Mouse (Mus musculus): Measurements from ENCODE around the gene En1.

Gene En1

DNA sequence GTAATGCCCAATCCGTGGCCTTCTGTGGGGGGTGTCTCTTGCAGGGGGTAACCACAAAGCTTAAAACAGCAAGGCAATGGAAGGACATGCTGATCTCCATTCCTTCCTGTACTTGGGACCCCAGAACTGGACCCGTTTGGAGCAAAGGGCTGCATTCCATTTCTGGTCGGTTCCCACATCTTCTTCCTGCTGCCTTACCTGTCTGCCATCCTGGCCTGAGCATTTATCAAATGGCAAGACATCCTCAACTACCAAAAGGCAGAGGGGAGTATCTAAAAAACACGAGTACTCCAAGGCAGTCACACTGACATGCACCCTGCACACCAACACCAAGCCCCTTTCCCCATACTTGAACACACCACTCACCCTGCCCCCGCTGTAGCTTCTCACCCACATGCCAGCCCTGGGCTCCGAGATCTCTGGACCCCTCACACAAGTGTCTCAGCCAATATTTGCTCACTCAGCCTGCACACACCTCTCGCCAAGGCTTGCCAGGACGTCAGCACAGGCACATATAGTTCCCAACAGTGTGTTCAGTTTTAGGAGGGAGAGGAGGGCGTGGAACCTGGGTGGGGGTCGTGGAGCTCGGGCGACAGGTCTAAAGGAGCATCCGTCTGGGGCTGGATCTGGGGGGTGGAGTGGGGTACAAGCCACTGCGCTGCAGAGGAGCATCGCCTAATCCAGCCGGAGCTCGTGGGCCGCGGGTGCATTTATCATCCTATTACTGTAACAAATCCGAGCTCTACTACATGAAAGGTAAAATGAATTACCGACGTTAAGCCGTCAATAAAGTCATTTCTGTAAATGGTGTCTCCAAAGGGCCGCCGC, 2.7 kb upstream of the En1 start:
- in situ Hi-C loops (cut with MboI, MseI): loop anchor here (25.0 kb wide), 1 partner anchor 788 kb away; no protein-coding TSS in a partner anchor

DNA sequence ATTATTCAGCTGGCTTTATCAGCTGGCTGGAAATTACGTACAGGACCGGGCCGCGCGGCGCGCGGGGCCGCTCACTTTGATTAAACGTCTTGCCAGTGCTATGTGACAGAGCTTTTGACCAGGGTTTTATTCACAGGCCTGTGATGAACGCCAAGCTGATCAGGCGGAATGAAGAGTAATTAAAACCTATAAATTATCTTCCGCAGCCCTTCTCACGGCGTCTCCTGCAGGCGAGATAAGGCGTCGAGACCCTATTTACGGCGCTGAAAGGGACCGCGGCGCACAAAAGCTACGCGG, 2.1 kb upstream of the En1 start:
- in situ Hi-C loops (cut with MboI, MseI): no loop called here

DNA sequence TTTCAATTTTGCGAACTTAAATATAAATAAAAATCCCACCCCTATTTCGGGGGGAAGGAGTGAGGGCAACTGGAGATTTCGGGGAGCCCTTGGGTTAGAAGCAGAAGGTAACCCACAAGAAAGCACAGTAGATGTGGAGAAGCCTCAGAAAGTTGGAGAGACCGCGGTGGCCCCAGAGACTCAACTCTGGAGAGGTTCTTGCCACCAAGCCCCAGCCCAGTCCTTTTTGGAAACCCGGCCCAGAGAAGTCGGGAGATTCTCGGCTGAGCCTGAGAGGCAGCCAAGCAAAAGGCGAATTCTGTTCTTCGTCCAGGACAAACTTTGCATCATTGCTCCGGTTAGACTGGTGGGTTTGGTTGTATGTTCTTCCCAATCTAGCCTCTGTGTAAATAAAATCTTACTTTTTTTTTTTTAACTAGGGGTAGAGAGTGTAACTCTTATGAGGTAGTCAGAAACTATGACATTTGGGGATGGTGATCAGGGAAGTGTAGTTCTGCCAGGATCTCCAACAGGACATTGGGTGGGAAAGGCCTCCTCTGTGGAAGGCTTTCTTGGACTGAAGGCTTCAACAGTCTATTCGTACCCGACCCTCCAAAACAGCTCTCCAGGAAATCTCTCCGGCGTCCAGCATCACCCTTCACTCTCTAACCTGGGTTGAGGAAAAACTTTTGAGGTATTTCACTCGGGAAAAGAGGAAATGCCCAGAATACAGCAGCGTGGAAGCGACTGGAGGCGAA, 1.5 kb upstream of the En1 start:
- in situ Hi-C loops (cut with MboI, MseI): no loop called here

DNA sequence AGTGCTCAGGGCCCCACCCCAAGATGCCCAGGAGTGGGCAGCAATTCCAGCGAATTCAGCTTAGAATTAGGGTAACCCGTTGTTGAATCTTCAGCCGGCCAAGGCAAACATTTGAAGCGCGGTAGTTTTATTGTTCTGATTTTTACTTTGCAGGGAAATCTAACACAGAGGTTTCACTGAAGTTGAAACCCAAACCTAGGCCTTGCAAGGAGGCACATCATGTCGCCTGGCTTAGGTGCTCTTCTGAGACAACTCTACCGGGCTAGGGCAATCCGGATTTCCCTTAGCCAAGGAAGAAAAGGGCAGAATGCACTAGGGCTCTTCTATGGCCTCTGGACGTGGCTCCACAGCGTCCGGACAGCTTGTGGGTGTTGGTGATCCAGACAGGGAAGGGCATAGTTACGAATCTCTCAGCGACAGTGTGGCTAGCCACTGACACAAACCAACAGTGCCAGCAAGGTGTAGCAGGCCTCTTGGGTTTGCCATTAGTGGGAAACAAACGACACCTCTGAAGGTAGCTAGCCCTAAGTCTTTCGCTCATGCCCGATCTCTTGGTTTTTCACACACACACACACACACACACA, 873 bp upstream of the En1 start:
- in situ Hi-C loops (cut with MboI, MseI): no loop called here

DNA sequence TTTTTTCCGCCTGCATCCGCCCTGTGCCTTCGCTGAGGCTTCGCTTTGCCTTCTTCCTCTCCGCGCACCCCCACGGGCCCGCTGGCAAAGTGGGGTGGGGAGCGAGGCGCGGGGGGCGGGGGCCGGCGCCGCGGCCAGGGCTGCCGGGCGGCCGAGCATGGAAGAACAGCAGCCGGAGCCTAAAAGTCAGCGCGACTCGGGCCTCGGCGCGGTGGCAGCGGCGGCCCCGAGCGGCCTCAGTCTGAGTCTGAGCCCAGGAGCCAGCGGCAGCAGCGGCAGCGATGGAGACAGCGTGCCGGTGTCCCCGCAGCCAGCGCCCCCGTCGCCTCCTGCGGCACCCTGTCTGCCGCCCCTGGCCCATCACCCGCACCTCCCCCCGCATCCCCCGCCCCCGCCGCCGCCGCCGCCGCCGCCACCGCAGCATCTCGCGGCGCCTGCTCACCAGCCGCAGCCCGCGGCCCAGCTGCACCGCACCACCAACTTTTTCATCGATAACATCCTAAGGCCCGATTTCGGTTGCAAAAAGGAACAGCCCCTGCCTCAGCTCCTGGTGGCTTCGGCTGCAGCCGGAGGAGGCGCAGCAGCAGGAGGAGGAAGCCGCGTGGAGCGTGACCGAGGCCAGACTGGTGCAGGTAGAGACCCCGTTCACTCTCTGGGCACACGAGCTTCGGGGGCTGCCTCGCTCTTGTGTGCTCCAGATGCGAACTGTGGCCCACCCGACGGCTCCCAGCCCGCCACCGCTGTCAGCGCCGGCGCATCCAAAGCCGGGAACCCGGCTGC, 848 bp downstream of the En1 start:
- in situ Hi-C loops (cut with MboI, MseI): no loop called here

DNA sequence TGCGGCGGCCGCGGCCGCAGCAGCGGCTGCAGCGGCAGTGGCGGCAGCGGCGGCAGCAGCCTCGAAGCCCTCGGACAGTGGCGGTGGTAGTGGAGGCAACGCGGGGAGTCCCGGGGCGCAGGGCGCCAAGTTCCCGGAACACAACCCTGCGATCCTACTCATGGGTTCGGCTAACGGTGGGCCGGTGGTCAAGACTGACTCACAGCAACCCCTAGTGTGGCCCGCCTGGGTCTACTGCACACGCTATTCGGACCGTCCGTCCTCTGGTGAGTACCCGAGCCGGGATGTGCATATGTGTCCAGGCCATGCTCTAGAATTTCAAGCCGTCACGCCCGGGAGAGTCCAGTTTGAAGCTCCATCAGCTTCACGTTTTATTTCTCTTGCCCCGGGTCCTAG, 1.4 kb downstream of the En1 start:
- in situ Hi-C loops (cut with MboI, MseI): no loop called here

DNA sequence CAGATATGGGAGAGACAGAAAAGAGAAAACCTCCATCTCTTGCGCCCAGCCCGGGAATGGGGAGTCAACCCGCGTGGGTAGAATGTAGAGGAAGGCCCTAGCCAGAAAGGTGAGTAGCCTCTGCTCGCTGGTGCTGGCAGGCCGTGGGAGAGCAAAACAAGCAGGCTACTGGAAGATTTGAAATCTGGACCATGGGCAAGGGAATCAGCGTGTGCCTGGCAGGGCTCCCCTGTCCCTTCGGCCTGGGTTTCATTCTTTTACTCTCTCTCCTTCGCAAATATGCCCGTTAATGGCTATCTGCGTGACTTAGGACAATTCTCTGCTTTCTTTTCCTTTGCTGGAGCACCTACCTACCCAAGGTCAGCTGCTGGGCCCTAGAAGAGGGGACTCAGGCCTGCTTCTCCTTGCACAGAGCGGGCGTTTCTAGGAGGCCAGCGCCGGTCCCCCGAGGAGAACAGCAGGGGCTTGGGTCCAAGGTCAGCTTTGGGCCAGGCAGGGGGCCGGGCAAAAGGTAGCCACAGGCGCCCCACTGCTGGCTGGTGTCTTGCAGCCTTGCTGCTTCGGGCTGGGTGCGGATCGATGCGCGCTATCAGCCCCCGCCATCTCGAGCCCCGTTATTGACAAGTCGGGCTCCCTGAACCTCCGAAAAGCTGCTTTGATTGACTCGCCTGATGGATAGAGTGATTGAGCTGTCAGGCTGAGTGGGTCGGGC, 2.4 kb downstream of the En1 start:
- in situ Hi-C loops (cut with MboI, MseI): no loop called here

DNA sequence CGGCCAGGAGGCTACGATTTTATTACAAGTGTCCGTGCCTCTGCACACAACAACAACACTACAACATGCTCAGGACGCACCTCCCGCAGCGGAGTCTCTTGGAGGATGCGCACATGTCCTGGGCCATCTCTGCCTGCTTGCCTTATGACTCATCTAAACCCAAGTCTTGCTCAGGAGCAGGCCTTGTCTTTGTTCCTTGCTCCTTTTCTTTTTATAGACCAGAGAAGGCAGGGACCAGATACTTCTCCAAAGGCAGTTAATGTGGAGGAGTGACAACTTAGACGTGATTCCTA, 2.9 kb downstream of the En1 start:
- in situ Hi-C loops (cut with MboI, MseI): no loop called here

DNA sequence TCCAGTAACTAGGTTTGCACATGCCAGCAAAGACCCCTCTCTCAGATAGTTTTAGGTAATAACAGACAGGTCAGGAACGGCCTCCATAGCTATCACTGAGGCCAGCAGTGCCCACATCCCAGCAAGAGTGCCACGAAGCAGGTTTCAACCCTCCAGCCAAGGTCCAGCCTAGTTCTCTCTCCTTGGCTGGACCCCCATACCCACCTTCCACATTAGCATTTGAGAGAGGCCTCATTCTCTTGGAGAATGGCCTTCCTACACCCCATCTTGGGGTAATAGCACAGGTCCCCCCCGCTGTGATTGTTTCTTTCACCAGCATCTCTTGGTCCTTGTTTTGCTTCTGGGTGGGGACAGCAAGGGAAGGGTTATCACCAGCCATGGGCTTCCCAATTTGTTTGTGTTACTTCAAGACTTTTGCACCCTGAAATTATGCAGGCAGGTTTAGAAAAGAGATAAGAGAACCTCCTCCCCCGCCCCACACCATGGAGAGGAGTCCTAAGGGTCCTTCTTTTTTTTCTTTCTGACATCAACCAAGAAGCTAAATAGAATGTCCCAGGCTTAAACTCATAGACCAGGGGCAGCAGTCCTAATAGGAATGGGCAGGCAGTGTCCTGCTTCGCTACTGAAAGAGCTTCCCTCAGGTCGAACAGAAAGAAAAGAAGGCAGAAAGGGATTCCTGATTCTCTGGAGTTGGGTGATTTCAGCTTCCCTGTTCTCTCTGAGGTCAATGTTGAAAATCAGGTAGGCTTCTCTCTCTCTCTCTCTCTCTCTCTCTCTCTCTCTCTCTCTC, 3.5 kb downstream of the En1 start:
- in situ Hi-C loops (cut with MboI, MseI): no loop called here

DNA sequence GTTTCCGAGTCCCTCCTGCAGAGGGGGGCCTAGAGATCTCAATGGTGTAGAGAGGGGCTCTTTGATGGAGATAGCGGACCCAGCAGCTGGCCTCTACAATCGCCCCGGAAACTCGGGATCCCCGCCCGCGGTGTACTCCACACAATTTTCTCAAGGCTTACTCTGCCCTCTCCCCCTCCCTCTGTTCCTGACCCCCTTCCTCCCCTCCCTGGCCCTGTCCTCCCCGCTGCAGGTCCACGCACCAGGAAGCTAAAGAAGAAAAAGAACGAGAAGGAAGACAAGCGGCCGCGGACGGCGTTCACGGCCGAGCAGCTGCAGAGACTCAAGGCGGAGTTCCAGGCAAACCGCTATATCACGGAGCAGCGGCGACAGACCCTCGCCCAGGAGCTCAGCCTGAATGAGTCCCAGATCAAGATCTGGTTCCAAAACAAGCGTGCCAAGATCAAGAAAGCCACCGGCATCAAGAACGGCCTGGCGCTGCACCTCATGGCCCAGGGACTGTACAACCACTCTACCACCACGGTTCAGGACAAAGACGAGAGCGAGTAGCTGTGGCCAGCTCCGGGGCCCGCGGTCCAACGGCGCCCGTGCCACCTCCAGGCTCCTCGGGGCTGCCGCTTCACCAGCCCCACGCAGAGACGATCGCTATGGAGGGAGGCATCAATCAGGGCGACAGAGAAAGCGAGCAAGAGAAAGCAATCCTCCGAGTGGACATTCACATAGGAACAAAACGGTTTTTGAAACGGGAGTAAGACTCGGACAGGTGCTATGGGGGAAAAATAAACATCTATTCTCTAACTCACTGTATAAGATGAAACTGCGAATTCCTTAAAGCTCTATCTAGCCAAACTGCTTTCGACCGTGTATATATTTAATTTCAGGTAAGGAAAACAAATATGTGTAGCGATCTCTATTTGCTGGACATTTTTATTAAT, 4.7 kb downstream of the En1 start:
- in situ Hi-C loops (cut with MboI, MseI): no loop called here

DNA sequence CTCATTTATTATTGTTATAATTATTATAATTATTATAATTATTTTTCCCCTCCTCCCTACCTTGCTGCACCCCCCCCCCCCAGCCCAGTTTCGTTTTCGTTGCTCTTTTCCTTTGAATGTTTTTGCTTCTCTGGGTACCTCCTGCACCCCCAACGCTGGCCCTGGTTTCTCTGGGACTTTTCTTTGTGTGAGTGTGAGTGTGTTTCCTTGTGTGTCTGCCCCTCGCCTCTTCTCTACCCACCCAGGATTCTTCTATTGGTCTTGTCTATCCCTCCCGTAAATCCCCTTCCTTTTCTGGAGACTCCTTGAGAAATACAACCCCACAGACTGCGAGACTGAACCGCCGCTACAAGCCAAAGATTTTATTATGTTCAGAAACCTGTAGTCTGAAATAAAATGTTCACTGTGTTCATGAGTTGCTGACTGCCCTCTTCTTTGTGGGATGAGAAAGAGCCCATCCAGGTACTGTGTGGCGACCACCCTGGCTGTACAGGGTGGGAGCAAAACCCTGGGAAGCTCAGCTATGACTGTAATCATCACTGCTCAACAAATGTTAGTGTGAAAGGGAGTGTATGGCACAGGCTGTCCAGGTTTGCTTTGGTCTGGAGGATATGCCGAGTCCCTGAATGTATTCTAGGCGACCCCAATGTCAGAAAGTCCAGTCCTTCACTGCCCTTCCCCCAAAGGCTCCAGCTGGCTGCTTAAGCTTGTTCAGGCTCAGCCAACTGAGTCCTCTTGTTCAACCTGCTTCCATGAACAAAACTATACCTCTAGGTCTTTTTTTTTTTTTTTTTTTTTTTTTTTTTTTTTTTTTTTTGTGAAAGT, 5.6 kb downstream of the En1 start:
- in situ Hi-C loops (cut with MboI, MseI): no loop called here

DNA sequence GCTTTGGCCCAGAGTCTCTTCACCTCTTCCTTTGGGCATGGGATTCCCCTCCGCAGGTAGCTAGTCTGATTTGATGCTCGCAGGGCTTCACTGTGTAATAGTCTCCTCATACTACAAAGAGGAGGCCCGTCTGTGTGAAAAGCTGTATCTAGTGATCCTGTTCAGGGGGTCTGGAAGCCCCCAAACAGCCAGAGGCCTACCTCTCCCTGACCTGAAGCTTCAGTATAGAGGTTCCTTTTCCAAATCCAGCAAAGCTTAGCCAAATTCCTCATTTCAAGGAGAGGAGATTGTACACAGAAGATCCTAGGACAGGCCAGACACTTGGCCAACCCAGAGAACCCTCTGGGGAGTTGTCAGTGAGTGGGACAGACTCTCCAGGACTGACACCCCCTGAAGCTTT, 6.2 kb downstream of the En1 start:
- in situ Hi-C loops (cut with MboI, MseI): no loop called here

DNA sequence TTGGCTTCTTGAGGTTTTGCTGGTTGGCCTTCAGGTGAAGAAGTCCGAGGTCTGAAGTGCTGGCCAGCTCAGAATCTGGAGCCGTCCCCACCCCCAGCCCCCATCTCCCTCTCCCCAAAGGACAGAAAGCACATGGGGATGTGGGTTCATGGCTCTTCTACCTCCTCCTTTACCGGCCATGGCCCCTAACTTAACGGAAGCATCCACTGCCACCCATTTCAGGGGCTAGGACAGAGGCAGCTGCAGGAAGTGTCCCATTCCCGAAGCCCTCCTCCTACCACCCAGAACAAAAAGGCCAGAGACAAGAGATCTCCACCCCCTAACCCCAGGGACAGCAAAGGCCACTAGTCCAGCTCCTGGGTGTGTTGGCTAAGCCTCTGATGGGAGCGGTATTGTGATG, 7.4 kb downstream of the En1 start:
- in situ Hi-C loops (cut with MboI, MseI): no loop called here

DNA sequence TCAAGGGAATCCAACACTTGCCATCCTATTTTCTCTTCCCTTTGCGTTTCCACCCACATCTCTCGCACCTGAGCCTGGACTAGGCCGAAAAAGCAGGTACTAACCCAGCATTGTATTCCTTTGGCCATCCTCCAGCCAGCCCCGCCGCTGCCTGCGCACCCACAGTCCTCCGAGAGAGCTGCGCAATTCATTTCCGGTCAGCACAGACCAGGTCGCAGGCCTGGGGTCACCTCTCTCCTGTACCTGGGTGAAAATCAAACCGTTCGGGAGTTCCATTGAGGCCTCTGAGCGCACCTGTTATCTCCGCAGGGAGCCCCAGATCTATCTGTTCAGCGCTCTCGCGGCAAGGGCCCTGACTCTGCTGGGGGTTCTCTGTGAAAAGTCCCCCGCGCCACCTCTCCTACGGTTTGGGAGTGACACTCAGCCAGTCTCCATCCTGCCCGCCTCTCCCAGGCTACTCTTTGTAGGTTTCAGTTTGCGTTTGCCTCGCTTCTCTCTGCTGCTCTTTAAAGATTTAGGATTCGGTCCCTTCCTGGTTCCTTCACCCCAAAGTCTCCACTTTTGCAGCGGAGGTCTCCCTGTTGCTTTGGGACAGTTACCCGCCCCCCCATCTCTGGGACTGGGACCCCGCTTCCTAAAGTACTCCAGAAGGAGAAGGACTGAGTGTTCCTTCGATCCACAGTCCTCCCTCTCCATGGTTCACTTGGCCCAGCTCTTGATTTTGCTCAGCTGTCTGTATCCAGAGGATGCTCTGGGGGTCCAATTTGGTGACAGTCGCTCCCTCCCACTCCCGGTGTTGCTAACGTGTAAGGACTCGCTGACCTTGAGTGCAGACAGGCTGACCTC, 11.5 kb downstream of the En1 start:
- in situ Hi-C loops (cut with MboI, MseI): no loop called here

DNA sequence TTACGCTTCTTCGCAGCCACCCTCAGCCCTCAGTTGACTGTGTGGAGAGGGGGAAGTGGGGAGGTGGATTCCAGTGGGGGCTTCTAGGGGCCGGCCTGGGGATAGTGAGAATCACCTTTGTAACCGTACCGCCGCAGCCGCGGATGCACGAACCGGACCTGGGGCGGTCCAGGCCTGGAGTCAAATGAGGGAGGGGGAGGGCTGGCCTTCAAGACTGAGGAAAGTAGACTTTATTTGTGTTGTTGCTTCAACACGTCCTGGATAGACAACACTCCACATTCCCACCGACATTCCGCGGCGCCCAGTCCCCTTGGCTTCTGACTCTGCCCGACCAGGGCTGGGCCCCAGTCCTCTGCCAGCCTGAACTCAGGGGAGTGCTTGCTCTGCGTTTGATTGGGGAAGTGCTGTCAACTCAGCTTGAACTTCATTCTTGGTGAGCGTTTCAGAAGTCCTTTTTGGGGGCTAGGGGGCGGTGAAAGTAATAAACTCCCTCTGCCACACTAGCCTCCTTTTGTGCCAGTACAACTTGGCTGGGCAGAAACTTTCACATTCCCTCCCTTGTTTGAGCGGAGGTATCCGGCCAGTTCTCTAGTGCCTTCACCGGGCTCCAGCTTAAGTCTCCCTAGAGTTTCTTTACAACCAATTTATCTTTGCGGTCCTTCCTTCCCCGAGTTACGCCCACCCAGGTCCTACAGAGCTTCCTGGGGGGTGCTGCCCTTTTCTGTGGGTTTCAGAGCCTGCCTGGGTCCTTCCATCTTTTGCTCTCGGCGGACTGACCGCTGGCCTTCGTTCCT, 12.3 kb downstream of the En1 start:
- in situ Hi-C loops (cut with MboI, MseI): no loop called here

DNA sequence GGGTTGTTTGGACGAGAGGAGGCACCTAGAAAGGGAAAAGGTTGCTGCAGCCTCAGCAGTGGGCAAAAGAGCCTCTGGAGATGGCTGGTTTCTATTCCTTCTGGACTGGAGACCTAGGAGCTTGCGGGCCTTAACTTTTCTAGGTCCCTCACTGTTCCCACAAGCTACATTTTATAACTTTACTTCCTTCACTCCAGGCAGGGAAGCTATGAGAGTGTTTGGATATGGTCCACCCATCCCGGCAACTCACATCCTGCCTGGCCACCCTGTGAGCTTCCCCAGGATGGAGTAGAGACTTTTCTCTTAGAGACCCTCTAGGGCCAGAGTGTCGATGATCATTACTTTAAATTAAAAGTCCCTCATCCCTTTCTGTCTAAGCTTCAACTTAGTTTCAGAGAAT, 13.3 kb downstream of the En1 start:
- in situ Hi-C loops (cut with MboI, MseI): no loop called here

DNA sequence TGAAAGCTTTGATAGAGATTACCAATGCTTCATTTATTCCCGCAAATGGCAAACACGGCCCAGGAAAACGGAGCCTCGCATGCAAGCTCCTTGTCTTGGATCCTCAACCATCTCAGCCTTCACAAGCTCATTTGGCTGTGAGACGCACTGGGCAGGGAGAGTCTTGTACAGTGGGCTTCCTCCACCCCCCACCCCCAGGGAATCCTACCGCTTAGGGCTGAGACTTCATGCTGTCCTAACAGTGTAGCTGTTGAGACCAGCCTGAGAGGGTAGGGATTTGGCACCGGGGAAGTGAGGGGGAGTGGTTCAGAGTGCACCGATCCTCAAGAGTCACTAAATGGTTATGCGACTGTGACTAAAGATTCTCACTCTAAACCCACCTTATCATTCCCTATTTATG, 13.7 kb downstream of the En1 start:
- in situ Hi-C loops (cut with MboI, MseI): no loop called here
